Mouse (Mus musculus) hindbrain, embryonic 12.5 days (tissue): ENCODE results near the gene Tuba1c. TPM values are rescaled to one million over a fixed set of nuclear protein-coding genes. Genes with fewer than 3 reads are reported as not detected.

Source experiments
- ATAC-seq: fragments of 200-750 bp; cut with Nextera tagmentation; 2 replicates; pipeline ENCODE4 v1.8.0; 2017; ENCODE audit warnings: moderate TSS enrichment; ENCODE audit not compliant: low FRiP score
- H3K27ac ChIP-seq: fragments of 300-500 bp; sonication (generic); 2 replicates; pipeline ENCODE4 v1.5.1; 2016; ENCODE audit warnings: mild to moderate bottlenecking
- H3K27me3 ChIP-seq: fragments of 300-500 bp; sonication (generic); 2 replicates; pipeline ENCODE4 v1.6.1; 2016; ENCODE audit warnings: mild to moderate bottlenecking
- H3K36me3 ChIP-seq: fragments of 300-500 bp; sonication (generic); 2 replicates; pipeline ENCODE4 v1.6.1; 2016; ENCODE audit warnings: mild to moderate bottlenecking
- H3K4me1 ChIP-seq: fragments of 300-500 bp; sonication (generic); 2 replicates; pipeline ENCODE4 v1.6.1; 2016
- H3K4me2 ChIP-seq: fragments of 300-500 bp; sonication (generic); replicated peaks from 2 replicates; pipeline ENCODE4 v1.6.1; 2016; ENCODE audit warnings: mild to moderate bottlenecking
- H3K4me3 ChIP-seq: fragments of 300-500 bp; sonication (generic); 2 replicates; pipeline ENCODE4 v1.5.1; 2016; ENCODE audit warnings: mild to moderate bottlenecking
- H3K9ac ChIP-seq: fragments of 300-500 bp; sonication (generic); 2 replicates; pipeline ENCODE4 v1.6.1; 2016; ENCODE audit warnings: mild to moderate bottlenecking, moderate library complexity
- H3K9me3 ChIP-seq: fragments of 300-500 bp; sonication (generic); replicated peaks from 2 replicates; pipeline ENCODE4 v1.6.1; 2016; ENCODE audit warnings: mild to moderate bottlenecking
- WGBS: fragments of 180-500 bp; shearing (Covaris S2); methylation state at CpG from one replicate; pipeline ENCODE4 v1.1.7; 2016; 5-methylcytosine and 5-hydroxymethylcytosine counted together
- polyA plus RNA-seq: library from polyadenylated mRNA; unstranded; fragments of >200 nt; fragmentation: Nextera tagmentation; extraction: Ambion mirVana; gene quantifications from 2 replicates; pipeline ENCODE4 v1.2.1, GENCODE M21; 2016

The Tuba1c gene
- polyA plus RNA-seq, 1 experiment from 2014 or later, result 72.4 TPM

- Histone ChIP-seq H3K27ac (no peak overlapping the region), H3K4me3 (no peak overlapping the region)
- ATAC-seq, result no peak
Measured at GRCm38 (mm10) chr15:99021255-99021654, 8.4 kb upstream of the Tuba1c start.

DNA sequence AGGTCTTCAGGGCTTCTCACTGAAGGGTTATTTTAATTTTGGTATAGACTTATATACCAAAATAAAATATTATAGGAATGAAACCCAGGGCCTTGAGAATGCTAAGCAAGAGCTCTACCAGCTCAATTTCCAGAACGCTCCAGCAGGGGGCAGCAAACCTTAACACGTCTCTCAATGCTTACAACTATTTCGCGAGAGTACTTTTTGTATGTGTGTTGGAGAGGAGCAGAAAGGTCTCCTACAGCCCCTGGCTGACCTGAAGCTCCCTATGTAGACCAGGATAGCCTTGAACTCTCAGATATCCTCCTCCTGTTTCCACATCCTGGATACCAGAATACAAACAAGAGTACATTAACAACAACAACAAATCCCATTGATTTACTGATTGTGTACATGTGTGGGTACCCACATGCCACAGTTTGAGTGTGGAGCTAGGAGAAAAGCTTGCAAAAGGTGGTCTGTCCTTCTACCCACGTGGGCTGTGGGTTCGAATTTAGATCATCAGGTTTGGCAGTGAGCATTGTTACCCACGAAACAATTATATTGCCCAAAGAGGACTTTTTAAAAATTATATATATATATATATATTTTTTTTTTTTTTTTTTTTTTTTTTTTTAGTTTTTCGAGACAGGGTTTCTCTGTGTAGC is 4.9 kb upstream of the Tuba1c start:
- Histone ChIP-seq H3K27me3 (peaks cover 8% of the 10 kb centered on the region; the same call in 1 of the 2 replicates), H3K9ac (no peak overlapping the region), H3K9me3 (peaks cover 5% of the 10 kb centered on the region), H3K27ac (no peak overlapping the region), H3K36me3 (no peaks in the 10 kb centered on the region), H3K4me3 (no peak overlapping the region), H3K4me2 (no peak overlapping the region), H3K4me1 (peaks cover 9% of the 10 kb centered on the region)
- no peak for ATAC-seq
- WGBS, result 26% methylated on average over 7 of the region's 8 CpGs

More at GRCm38 (mm10) chr15:99021255-99021654, 8.4 kb upstream of the Tuba1c start:
- no peak overlapping the region for H3K4me2 ChIP-seq
- 92% methylated on average over 7 of the region's 7 CpGs for WGBS
- H3K9ac ChIP-seq, result no peak overlapping the region
- H3K27me3 ChIP-seq, result no peaks in the 10 kb centered on the region
- H3K4me1 ChIP-seq, result peaks cover 3% of the 10 kb centered on the region; the same call in 1 of the 2 replicates
- no peaks in the 10 kb centered on the region for H3K36me3 ChIP-seq
- H3K9me3 ChIP-seq, result peaks cover 5% of the 10 kb centered on the region

GRCm38 (mm10) chr15:99025414-99025813 is 4.3 kb upstream of the Tuba1c start:
- Histone ChIP-seq H3K4me3 (no peak overlapping the region), H3K27ac (no peak overlapping the region), H3K4me1 (peaks cover 12% of the 10 kb centered on the region), H3K9ac (no peak overlapping the region), H3K36me3 (no peaks in the 10 kb centered on the region), H3K27me3 (peaks cover 11% of the 10 kb centered on the region; the same call in 1 of the 2 replicates), H3K9me3 (peaks cover 5% of the 10 kb centered on the region), H3K4me2 (no peak overlapping the region)
- no peak for ATAC-seq
- 77% methylated on average over 13 of the region's 13 CpGs for WGBS

- H3K4me1 ChIP-seq, result peaks cover 12% of the 10 kb centered on the region
- no peak overlapping the region for H3K9ac ChIP-seq
- no peak for ATAC-seq
- H3K27ac ChIP-seq, result no peak overlapping the region
- H3K4me2 ChIP-seq, result no peak overlapping the region
- H3K27me3 ChIP-seq, result peaks cover 18% of the 10 kb centered on the region
- 66% methylated on average over 4 of the region's 4 CpGs for WGBS
- H3K36me3 ChIP-seq, result no peaks in the 10 kb centered on the region
- peaks cover 3% of the 10 kb centered on the region for H3K9me3 ChIP-seq
- H3K4me3 ChIP-seq, result no peak overlapping the region
Measured at GRCm38 (mm10) chr15:99026259-99026658, 3.4 kb upstream of the Tuba1c start.

DNA sequence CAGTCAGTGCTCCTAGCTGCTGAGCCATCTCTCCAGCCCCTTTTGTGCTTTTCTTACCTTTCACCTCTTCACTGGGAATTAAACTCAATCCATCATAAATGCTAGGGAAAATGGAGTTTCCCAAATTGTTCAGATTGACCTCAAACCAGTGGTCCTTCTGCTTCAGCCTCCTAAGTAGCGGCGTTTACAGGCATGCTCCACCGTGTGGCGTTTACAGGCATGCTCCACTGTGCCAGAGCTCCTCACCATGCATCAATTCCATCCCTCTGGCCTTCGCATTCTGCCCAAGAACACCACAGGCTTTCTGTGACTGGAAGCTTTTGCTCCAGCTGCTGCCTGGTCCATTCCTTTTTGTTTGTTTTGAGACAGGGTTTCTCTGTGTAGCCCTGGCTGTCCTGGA is 2.6 kb upstream of the Tuba1c start:
- Histone ChIP-seq H3K9ac (no peak overlapping the region), H3K36me3 (no peaks in the 10 kb centered on the region), H3K4me2 (no peak overlapping the region), H3K4me1 (peaks cover 15% of the 10 kb centered on the region), H3K9me3 (no peaks in the 10 kb centered on the region), H3K27ac (no peak overlapping the region), H3K27me3 (peaks cover 20% of the 10 kb centered on the region), H3K4me3 (no peak overlapping the region)
- no peak for ATAC-seq
- WGBS, result 69% methylated on average over 5 of the region's 5 CpGs

DNA sequence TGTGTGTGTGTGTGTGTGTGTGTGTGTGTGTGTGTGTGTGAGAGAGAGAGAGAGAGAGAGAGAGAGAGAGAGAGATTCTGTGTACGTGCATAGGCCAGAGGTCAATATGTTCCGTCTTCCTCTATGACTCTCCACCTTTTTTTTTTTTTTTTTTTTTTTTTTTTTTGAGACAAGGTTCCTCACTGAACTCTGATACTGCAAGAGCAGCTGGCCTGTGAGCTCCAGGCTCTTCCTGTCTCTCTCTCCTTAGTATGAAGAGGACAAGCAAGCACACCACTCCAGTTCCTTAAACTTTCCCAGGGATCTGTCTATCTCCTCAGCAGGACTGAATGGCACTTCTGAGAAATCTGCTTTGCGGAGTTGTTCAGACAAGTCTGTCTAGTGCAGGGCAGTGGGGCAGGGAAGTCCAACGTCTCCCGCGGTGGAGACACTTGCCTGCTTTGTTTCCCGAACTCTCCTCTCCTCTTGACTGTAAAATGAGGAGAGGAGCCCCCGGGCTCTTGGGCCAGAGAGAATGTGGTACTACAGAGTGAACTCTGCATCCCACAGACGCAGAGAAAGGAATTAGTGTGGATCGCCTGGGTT is 725 bp upstream of the Tuba1c start:
- ATAC-seq, result no peak
- Histone ChIP-seq H3K4me2 (peak overlapping the region; percentile 64), H3K27me3 (peaks cover 20% of the 10 kb centered on the region), H3K36me3 (no peaks in the 10 kb centered on the region), H3K9ac (peak overlapping the region; percentile 55), H3K27ac (peak overlapping the region; percentile 58), H3K4me1 (peaks cover 24% of the 10 kb centered on the region), H3K9me3 (no peaks in the 10 kb centered on the region), H3K4me3 (peak overlapping the region; percentile 37)
- WGBS, result under 1% methylated on average over 8 of the region's 10 CpGs

DNA sequence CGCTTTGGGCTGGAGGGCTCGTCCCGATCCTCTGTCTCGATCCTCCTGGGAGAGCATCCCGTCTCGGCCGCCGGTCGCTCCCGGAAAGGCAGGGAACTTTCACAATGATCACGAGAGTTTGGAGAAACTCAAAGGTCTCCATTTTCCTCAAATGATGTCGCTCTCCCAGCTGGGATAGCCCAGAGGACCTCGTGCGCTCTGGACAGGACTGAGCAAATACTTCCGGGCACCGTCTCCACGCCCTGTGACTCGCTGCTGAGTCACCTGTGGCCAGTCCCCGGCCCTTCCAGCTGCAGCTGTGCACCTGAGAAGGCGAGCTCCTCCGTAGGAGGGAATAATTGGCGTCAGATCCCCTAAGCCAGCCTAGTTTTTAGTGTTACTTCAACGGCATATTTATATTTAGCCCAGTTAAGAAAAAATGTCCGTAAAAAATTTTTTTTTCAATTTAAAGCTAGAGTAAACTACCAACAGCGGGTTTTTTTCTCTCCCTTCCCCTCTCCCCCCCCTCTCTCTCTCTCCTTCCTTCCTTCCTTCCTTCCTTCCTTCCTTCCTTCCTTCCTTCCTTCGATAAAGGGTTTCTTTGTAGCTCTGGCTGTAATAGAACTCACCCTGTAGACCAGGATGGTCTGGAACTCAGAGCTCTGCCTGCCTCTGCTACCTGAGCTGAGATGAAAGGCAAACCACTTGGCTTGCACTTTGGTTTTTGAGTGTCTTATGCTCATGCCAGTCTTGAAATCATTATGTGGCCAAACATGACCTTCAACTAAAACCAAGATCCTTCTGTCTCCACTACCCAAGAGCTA is 1.1 kb downstream of the Tuba1c start:
- no peak for ATAC-seq

GRCm38 (mm10) chr15:99031388-99031675 is 1.6 kb downstream of the Tuba1c start:
- Histone ChIP-seq H3K4me2 (peak overlapping the region; percentile 64), H3K9ac (no peak overlapping the region), H3K4me1 (peaks cover 24% of the 10 kb centered on the region), H3K36me3 (peaks cover 14% of the 10 kb centered on the region), H3K27me3 (peaks cover 20% of the 10 kb centered on the region), H3K27ac (no peak overlapping the region), H3K9me3 (no peaks in the 10 kb centered on the region), H3K4me3 (peak overlapping the region; percentile 37)
- 83% methylated on average over 4 of the region's 4 CpGs for WGBS
- ATAC-seq, result no peak

More for the DNA sequence above, 1.1 kb downstream of the Tuba1c start:
- WGBS, result 14% methylated on average over 26 of the region's 26 CpGs
- peak overlapping the region; percentile 55 for H3K9ac ChIP-seq
- no peaks in the 10 kb centered on the region for H3K9me3 ChIP-seq
- peak overlapping the region; percentile 64 for H3K4me2 ChIP-seq
- H3K27me3 ChIP-seq, result peaks cover 20% of the 10 kb centered on the region
- peaks cover 24% of the 10 kb centered on the region for H3K4me1 ChIP-seq
- H3K27ac ChIP-seq, result no peak overlapping the region
- peaks cover 11% of the 10 kb centered on the region; the same call in 1 of the 2 replicates for H3K36me3 ChIP-seq
- H3K4me3 ChIP-seq, result peak overlapping the region; percentile 37

DNA sequence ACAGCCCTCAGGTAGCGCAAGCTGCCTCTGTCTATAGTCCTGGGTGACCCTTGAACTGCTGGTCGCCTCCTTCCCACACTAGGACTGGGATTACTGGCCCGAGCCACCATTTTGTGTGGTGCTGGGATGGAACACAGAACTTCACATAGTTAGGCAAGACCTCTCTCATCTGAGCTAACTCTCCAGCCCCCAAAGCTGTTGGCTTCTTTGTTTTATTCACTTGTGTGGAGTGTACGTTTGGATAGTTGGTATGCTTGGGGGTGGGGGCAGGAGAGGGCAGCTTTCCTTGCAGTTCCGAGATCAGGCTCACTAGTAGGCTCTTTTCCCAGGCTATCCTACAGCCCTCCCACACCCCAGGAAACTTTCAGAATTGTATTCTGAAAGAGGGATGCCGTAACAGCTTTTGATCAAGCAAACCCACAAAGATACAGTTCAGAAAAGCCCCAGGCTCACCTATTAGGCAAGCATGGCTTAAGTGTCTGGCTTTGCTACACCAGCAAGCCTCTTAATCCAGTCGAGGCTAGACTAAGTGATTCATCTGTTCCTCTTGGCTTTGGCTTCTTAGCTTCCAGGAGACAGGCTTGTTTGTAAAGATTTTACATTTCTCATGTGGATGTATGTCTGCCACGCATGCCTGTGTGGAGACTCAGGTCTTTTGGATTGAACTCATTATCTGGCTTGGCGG is 2.5 kb downstream of the Tuba1c start:
- WGBS, result 81% methylated on average over 9 of the region's 9 CpGs
- H3K4me2 ChIP-seq, result peak overlapping the region; percentile 64
- H3K9ac ChIP-seq, result 0 out of 2 replicates have a peak overlapping the region, but pooled peaks have one; percentile 8
- ATAC-seq, result no peak
- H3K4me3 ChIP-seq, result 0 out of 2 replicates have a peak overlapping the region, but pooled peaks have one; percentile 3
- H3K4me1 ChIP-seq, result peaks cover 24% of the 10 kb centered on the region
- H3K9me3 ChIP-seq, result no peaks in the 10 kb centered on the region
- H3K27ac ChIP-seq, result no peak overlapping the region
- peaks cover 19% of the 10 kb centered on the region for H3K36me3 ChIP-seq
- peaks cover 20% of the 10 kb centered on the region for H3K27me3 ChIP-seq

DNA sequence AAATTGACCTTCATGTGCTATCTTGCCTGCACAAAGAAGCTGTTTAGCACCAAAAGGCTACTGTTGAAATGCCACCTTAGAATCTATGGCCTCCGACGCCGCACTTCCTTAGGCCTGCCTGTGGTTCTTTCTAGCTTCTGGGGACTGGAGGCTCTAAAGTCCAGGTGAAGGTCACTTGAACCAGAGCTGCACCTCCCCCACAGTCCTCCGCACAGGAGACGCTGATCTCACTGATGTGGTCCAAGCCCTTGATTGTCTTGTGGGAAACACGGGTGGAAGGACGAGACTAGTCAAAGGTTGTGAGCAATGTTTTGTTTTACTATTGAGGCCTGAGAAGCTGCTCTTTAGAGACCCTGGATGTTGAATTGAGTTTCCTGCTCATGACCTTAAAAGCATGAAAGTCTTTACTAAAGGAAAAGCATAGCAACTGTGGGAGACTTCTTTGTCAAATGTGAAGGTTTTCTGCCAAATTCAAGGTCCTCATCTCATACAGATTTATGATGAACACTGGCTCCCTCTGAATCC is 3.1 kb downstream of the Tuba1c start:
- Histone ChIP-seq H3K4me1 (peaks cover 24% of the 10 kb centered on the region), H3K4me2 (peak overlapping the region; percentile 64), H3K9me3 (no peaks in the 10 kb centered on the region), H3K9ac (no peak overlapping the region), H3K4me3 (no peak overlapping the region), H3K36me3 (peaks cover 19% of the 10 kb centered on the region), H3K27me3 (peaks cover 20% of the 10 kb centered on the region), H3K27ac (no peak overlapping the region)
- no peak for ATAC-seq
- 70% methylated on average over 7 of the region's 7 CpGs for WGBS

DNA sequence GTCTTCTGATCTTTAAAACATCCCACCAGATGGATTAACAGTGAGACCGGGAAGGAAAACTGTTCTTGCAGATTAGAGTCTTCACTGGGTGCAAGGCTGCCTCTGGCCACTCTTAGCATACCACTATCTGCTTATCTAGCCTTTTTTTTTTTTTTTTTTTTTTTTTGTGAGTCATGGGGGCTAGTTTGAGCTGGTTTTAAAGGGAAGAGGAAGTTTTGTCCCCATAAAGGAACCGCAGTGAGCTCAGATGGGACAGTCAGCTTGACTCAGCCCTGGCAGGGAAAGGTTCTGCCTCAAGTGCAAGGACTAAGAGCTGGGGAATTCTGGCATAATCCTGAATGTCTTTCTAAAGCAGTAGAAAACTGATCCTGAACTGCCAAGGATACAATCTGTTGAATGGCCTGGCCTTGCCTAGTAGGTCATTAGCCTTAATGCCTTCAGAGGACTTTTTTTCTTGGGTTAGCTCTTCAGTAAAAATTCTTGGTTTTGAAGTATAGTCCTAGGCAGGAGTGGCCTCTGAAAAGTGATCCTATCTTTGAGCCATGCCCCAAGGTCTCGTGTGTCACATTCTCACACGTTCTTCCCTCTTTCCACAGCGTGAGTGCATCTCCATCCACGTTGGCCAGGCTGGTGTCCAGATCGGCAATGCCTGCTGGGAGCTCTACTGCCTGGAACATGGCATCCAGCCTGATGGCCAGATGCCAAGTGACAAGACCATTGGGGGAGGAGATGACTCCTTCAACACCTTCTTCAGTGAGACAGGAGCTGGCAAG is 4.0 kb downstream of the Tuba1c start:
- WGBS, result 92% methylated on average over 7 of the region's 7 CpGs
- Histone ChIP-seq H3K4me1 (peaks cover 24% of the 10 kb centered on the region), H3K36me3 (peaks cover 19% of the 10 kb centered on the region), H3K9me3 (no peaks in the 10 kb centered on the region), H3K27ac (no peak overlapping the region), H3K4me3 (no peak overlapping the region), H3K27me3 (peaks cover 20% of the 10 kb centered on the region), H3K9ac (no peak overlapping the region), H3K4me2 (no peak overlapping the region)
- ATAC-seq, result no peak
